Comparison of ENCODE assay signal across 7 mouse cellular contexts in genomic region chr3:107612902-107613525, GRCm38 (mm10). TPM values are rescaled to one million over a fixed set of nuclear protein-coding genes. Genes with fewer than 3 reads are reported as not detected.
DNase-seq lines count a peak whose midpoint lies in the region; ATAC-seq lines count a peak whose summit lies in the region.

No protein-coding gene starts in this region.

- H3K4me2 ChIP-seq in forebrain, embryonic 12.5 days = no peak overlapping the region
- no peak overlapping the region for H3K4me2 ChIP-seq in hindbrain, embryonic 12.5 days (replicated peaks)

- H3K27ac ChIP-seq in forebrain, embryonic 12.5 days = no peak overlapping the region
- H3K27ac ChIP-seq in hindbrain, embryonic 12.5 days = no peak overlapping the region

- no peak overlapping the region for H3K9ac ChIP-seq in forebrain, embryonic 12.5 days
- no peak overlapping the region for H3K9ac ChIP-seq in hindbrain, embryonic 12.5 days

- WGBS in forebrain, embryonic 12.5 days = 89% methylated on average over 11 of the region's 11 CpGs
- 90% methylated on average over 11 of the region's 11 CpGs for WGBS in hindbrain, embryonic 12.5 days

- peak; percentile 50 for ATAC-seq in forebrain, embryonic 12.5 days (ENCODE audit: low FRiP score)
- peak; percentile 44; the same call in 1 of the 2 replicates for ATAC-seq in hindbrain, embryonic 12.5 days (ENCODE audit: low FRiP score)

- peak; percentile 58 for DNase-seq in Muller cell, postnatal 12 days (ENCODE audit: inconsistent ontology term)
- DNase-seq in c-Kit-negative CD71-positive TER-119-positive erythroid progenitor cells, embryonic 14.5 days (ENCODE audit: low read depth, low spot score) = peak; percentile 16
- peak; percentile 81 to 85 for DNase-seq in layer of hippocampus, postnatal 10 days (ENCODE audit: low spot score in 2 of 2)
- peak; percentile 34 for DNase-seq in lung, postnatal 25 days (ENCODE audit: low spot score)
- peak; percentile 64 to 81 for DNase-seq in right cerebral cortex, postnatal 10 days (ENCODE audit: low spot score in 2 of 2)

- no peaks in the 10 kb centered on the region for H3K4me1 ChIP-seq in forebrain, embryonic 12.5 days
- no peaks in the 10 kb centered on the region for H3K4me1 ChIP-seq in hindbrain, embryonic 12.5 days

- no peak overlapping the region for H3K4me3 ChIP-seq in forebrain, embryonic 12.5 days (replicated peaks)
- H3K4me3 ChIP-seq in hindbrain, embryonic 12.5 days = no peak overlapping the region

- no peaks in the 10 kb centered on the region for H3K9me3 ChIP-seq in forebrain, embryonic 12.5 days
- H3K9me3 ChIP-seq in hindbrain, embryonic 12.5 days (replicated peaks) = no peaks in the 10 kb centered on the region

- H3K36me3 ChIP-seq in forebrain, embryonic 12.5 days (replicated peaks) = peaks cover 76% of the 10 kb centered on the region
- peaks cover 75% of the 10 kb centered on the region for H3K36me3 ChIP-seq in hindbrain, embryonic 12.5 days

- H3K27me3 ChIP-seq in forebrain, embryonic 12.5 days = no peaks in the 10 kb centered on the region
- H3K27me3 ChIP-seq in hindbrain, embryonic 12.5 days = no peaks in the 10 kb centered on the region

RNA-seq across cellular contexts. Expression of gene Gm10961, which starts 18.1 kb away (rescaled TPM):
- not detected in 2 replicates for polyA plus RNA-seq in forebrain, embryonic 12.5 days (2016; fragmentation: Nextera tagmentation; extraction: Ambion mirVana)
- polyA plus RNA-seq in hindbrain, embryonic 12.5 days (2016; fragmentation: Nextera tagmentation; extraction: Ambion mirVana) = not detected in 2 replicates
- not detected for total RNA-seq in layer of hippocampus, postnatal 10 days (2021)

RNA-seq across cellular contexts. Expression of gene Alx3, which starts 18.2 kb away (rescaled TPM):
- 8.3 and 8.7 TPM in 2 replicates for polyA plus RNA-seq in forebrain, embryonic 12.5 days (2016; fragmentation: Nextera tagmentation; extraction: Ambion mirVana)
- polyA plus RNA-seq in hindbrain, embryonic 12.5 days (2016; fragmentation: Nextera tagmentation; extraction: Ambion mirVana) = 0.40 and 0.60 TPM in 2 replicates
- under 1 TPM; 0.37 to 0.40 TPM for total RNA-seq in layer of hippocampus, postnatal 10 days (2021)

RNA-seq across cellular contexts. Expression of gene Strip1, which starts 18.5 kb away (rescaled TPM):
- polyA plus RNA-seq in forebrain, embryonic 12.5 days (2016; fragmentation: Nextera tagmentation; extraction: Ambion mirVana) = 115 and 120 TPM in 2 replicates
- 122 and 126 TPM in 2 replicates for polyA plus RNA-seq in hindbrain, embryonic 12.5 days (2016; fragmentation: Nextera tagmentation; extraction: Ambion mirVana)
- total RNA-seq in layer of hippocampus, postnatal 10 days (2021) = 10 to 100 TPM; 90.6 to 98.7 TPM

RNA-seq across cellular contexts. Expression of gene Ubl4b, which starts 58.1 kb away (rescaled TPM):
- 0.19 and 0.27 TPM in 2 replicates for polyA plus RNA-seq in forebrain, embryonic 12.5 days (2016; fragmentation: Nextera tagmentation; extraction: Ambion mirVana)
- polyA plus RNA-seq in hindbrain, embryonic 12.5 days (2016; fragmentation: Nextera tagmentation; extraction: Ambion mirVana) = not detected in 2 replicates
- not detected for total RNA-seq in layer of hippocampus, postnatal 10 days (2021)

Comparison
In these comparisons a context has a peak if more than half of its experiments do, and no peak if none do; other contexts are left out.
1. DNase-seq: peak in every context shown above with its lines; median percentile 83 in layer of hippocampus, postnatal 10 days; 72 in right cerebral cortex, postnatal 10 days; 58 in Muller cell, postnatal 12 days; 34 in lung, postnatal 25 days; 16 in c-Kit-negative CD71-positive TER-119-positive erythroid progenitor cells, embryonic 14.5 days.